Mouse (Mus musculus) embryonic fibroblast, embryonic 13.5 days (primary cell): ENCODE measurements around the gene Ap2m1. TPM values are rescaled to one million over a fixed set of nuclear protein-coding genes. Genes with fewer than 3 reads are reported as not detected.

Experiments
- H3K27ac ChIP-seq: 2 replicates; pipeline ENCODE4 v1.5.1; 2012; ENCODE audit warnings: low read length, control low read depth, inconsistent platforms; ENCODE audit not compliant: insufficient read depth
- H3K4me1 ChIP-seq: 2 replicates; pipeline ENCODE4 v1.6.1; 2011; ENCODE audit warnings: low read length; ENCODE audit not compliant: control insufficient read depth, insufficient read depth
- H3K4me3 ChIP-seq: 2 replicates; pipeline ENCODE4 v1.5.1; 2011; ENCODE audit warnings: mild to moderate bottlenecking, control low read depth, low read length; ENCODE audit not compliant: insufficient read depth
- CTCF ChIP-seq: IDR thresholded peaks from 2 replicates; pipeline ENCODE4 v1.5.1; 2011; ENCODE audit warnings: mild to moderate bottlenecking, control low read depth, low read length, moderate library complexity, borderline replicate concordance; ENCODE audit not compliant: insufficient read depth
- POLR2A ChIP-seq: IDR thresholded peaks from 2 replicates; pipeline ENCODE4 v1.6.1; 2011; ENCODE audit warnings: low read depth, mild to moderate bottlenecking, control low read depth, low read length, moderate library complexity
- polyA plus RNA-seq: library from polyadenylated mRNA; stranded (reverse); fragments of >200 nt; gene quantifications from 2 replicates; pipeline ENCODE4 v1.2.4, GENCODE M21; 2011; ENCODE audit warnings: low read depth; ENCODE audit not compliant: missing spikeins, insufficient read length

The Ap2m1 gene
- polyA plus RNA-seq, 1 experiment = 448 TPM

GRCm38 (mm10) chr16:20547423-20547822 lies 12.1 kb downstream of the Ap2m1 start:
- Histone ChIP-seq H3K27ac (peak overlapping the region; percentile 63), H3K4me3 (peak overlapping the region; percentile 68; the same call in 1 of the 2 replicates), H3K4me1 (no peaks in the 10 kb centered on the region)
- TF ChIP-seq POLR2A = no peak
- no peak for TF ChIP-seq CTCF

GRCm38 (mm10) chr16:20548096-20548948 lies 13.0 kb downstream of the Ap2m1 start, which contains the start of gene Abcf3:
Abcf3 (plus strand) TSS chr16:20548577.
- TF ChIP-seq POLR2A (peak; percentile 91), CTCF (no peak)

GRCm38 (mm10) chr16:20549161-20549560 lies 13.9 kb downstream of the Ap2m1 start:
- Histone ChIP-seq H3K4me1 (no peaks in the 10 kb centered on the region), H3K4me3 (peak overlapping the region; percentile 80), H3K27ac (no peak overlapping the region)
- TF ChIP-seq POLR2A (no peak), CTCF (no peak)

More at GRCm38 (mm10) chr16:20548096-20548948, 13.0 kb downstream of the Ap2m1 start, which contains the start of gene Abcf3:
- no peaks in the 10 kb centered on the region for H3K4me1 ChIP-seq
- peak within 1 kb of the TSS; percentile 80 for H3K4me3 ChIP-seq
- peak within 1 kb of the TSS; percentile 63 for H3K27ac ChIP-seq

- no peak overlapping the region for H3K27ac ChIP-seq
Measured at GRCm38 (mm10) chr16:20551691-20552090, 16.4 kb downstream of the Ap2m1 start.

GRCm38 (mm10) chr16:20552594-20552993 lies 17.3 kb downstream of the Ap2m1 start:
- no peak overlapping the region for H3K27ac ChIP-seq
- no peaks in the 10 kb centered on the region for H3K4me1 ChIP-seq
- H3K4me3 ChIP-seq = no peak overlapping the region
- TF ChIP-seq CTCF = no peak
- TF ChIP-seq POLR2A = no peak

More at GRCm38 (mm10) chr16:20551691-20552090, 16.4 kb downstream of the Ap2m1 start:
- Histone ChIP-seq H3K4me1 (no peaks in the 10 kb centered on the region), H3K4me3 (no peak overlapping the region)
- TF ChIP-seq POLR2A (no peak), CTCF (no peak)

GRCm38 (mm10) chr16:20555000-20555399 lies 19.7 kb downstream of the Ap2m1 start:
- Histone ChIP-seq H3K4me1 (no peaks in the 10 kb centered on the region), H3K27ac (no peak overlapping the region), H3K4me3 (no peak overlapping the region)
- TF ChIP-seq POLR2A (no peak), CTCF (no peak)

GRCm38 (mm10) chr16:20557381-20557780 lies 22.1 kb downstream of the Ap2m1 start:
- Histone ChIP-seq H3K27ac (no peak overlapping the region), H3K4me3 (no peak overlapping the region), H3K4me1 (no peaks in the 10 kb centered on the region)
- TF ChIP-seq CTCF = no peak
- TF ChIP-seq POLR2A = no peak

- Histone ChIP-seq H3K27ac (no peak overlapping the region), H3K4me3 (no peak overlapping the region), H3K4me1 (no peaks in the 10 kb centered on the region)
- TF ChIP-seq POLR2A (0 out of 2 replicates have a peak, but pooled peaks have one; percentile 9), CTCF (no peak)
Measured at GRCm38 (mm10) chr16:20565075-20565474, 29.8 kb downstream of the Ap2m1 start.

GRCm38 (mm10) chr16:20589366-20589938 lies 54.2 kb downstream of the Ap2m1 start, which contains the start of gene Vwa5b2:
Vwa5b2 (plus strand) TSS chr16:20589471.
- TF ChIP-seq POLR2A = no peak
- no peak for TF ChIP-seq CTCF
- Histone ChIP-seq H3K4me1 (peaks cover 4% of the 10 kb centered on the region; the same call in 1 of the 2 replicates), H3K4me3 (peak within 1 kb of the TSS; percentile 32)

GRCm38 (mm10) chr16:20589939-20590679 lies 54.8 kb downstream of the Ap2m1 start:
- TF ChIP-seq CTCF (no peak), POLR2A (no peak)
- Histone ChIP-seq H3K4me3 (peak overlapping the region; percentile 32), H3K4me1 (peaks cover 4% of the 10 kb centered on the region; the same call in 1 of the 2 replicates), H3K27ac (no peak overlapping the region)

More at GRCm38 (mm10) chr16:20589366-20589938, 54.2 kb downstream of the Ap2m1 start, which contains the start of gene Vwa5b2:
- no peak within 1 kb of the TSS for H3K27ac ChIP-seq
